Mouse (Mus musculus) hindbrain, embryonic 13.5 days (tissue): ENCODE results near the gene Xkr8. TPM values are rescaled to one million over a fixed set of nuclear protein-coding genes. Genes with fewer than 3 reads are reported as not detected.
"Not testable (repeated sequence)": the region's sequence is repeated elsewhere in the genome, so short reads cannot be mapped to it uniquely, and the experiment has no call there.

Source experiments
- ATAC-seq: fragments of 200-750 bp; cut with Nextera tagmentation; 2 replicates; pipeline ENCODE4 v1.8.0; 2017; ENCODE audit warnings: moderate TSS enrichment; ENCODE audit not compliant: low FRiP score
- H3K27ac ChIP-seq: fragments of 300-500 bp; sonication (generic); 2 replicates; pipeline ENCODE4 v1.5.1; 2015; ENCODE audit warnings: inconsistent platforms, mild to moderate bottlenecking, moderate library complexity
- H3K27me3 ChIP-seq: fragments of 300-500 bp; sonication (generic); 2 replicates; pipeline ENCODE4 v1.6.1; 2015; ENCODE audit warnings: mild to moderate bottlenecking, inconsistent platforms
- H3K36me3 ChIP-seq: fragments of 300-500 bp; sonication (generic); 2 replicates; pipeline ENCODE4 v1.6.1; 2015; ENCODE audit warnings: mild to moderate bottlenecking, inconsistent platforms
- H3K4me1 ChIP-seq: fragments of 300-500 bp; sonication (generic); replicated peaks from 2 replicates; pipeline ENCODE4 v1.6.1; 2015; ENCODE audit warnings: inconsistent platforms
- H3K4me2 ChIP-seq: fragments of 300-500 bp; sonication (generic); 2 replicates; pipeline ENCODE4 v1.6.1; 2015; ENCODE audit warnings: inconsistent platforms, mild to moderate bottlenecking, moderate library complexity
- H3K4me3 ChIP-seq: fragments of 300-500 bp; sonication (generic); 2 replicates; pipeline ENCODE4 v1.5.1; 2015; ENCODE audit warnings: mild to moderate bottlenecking, inconsistent platforms
- H3K9ac ChIP-seq: fragments of 300-500 bp; sonication (generic); 2 replicates; pipeline ENCODE4 v1.6.1; 2015; ENCODE audit warnings: mild to moderate bottlenecking, inconsistent platforms
- H3K9me3 ChIP-seq: fragments of 300-500 bp; sonication (generic); 2 replicates; pipeline ENCODE4 v1.6.1; 2016; ENCODE audit warnings: inconsistent platforms
- WGBS: fragments of 180-500 bp; shearing (Covaris S2); methylation state at CpG from one replicate; pipeline ENCODE4 v1.1.7; 2015; 5-methylcytosine and 5-hydroxymethylcytosine counted together
- polyA plus RNA-seq: library from polyadenylated mRNA; unstranded; fragments of >200 nt; fragmentation: Nextera tagmentation; extraction: Ambion mirVana; gene quantifications from 2 replicates; pipeline ENCODE4 v1.2.1, GENCODE M21; 2015

The Xkr8 gene
- polyA plus RNA-seq, 1 experiment from 2014 or later, result 6.1 TPM

- peaks cover 11% of the 10 kb centered on the region for H3K4me1 ChIP-seq
- no peak for ATAC-seq
- no peaks in the 10 kb centered on the region for H3K9me3 ChIP-seq
- no peak overlapping the region for H3K27ac ChIP-seq
- WGBS, result 77% methylated on average over 6 of the region's 6 CpGs
- no peaks in the 10 kb centered on the region for H3K36me3 ChIP-seq
- peaks cover 27% of the 10 kb centered on the region for H3K27me3 ChIP-seq
- no peak overlapping the region for H3K9ac ChIP-seq
- H3K4me2 ChIP-seq, result no peak overlapping the region
- H3K4me3 ChIP-seq, result no peak overlapping the region
Measured at GRCm38 (mm10) chr4:132752992-132753391, 20.6 kb upstream of the Xkr8 start.

- H3K27ac ChIP-seq, result no peak overlapping the region
- H3K27me3 ChIP-seq, result no peaks in the 10 kb centered on the region
- H3K4me1 ChIP-seq, result peaks cover 7% of the 10 kb centered on the region
- H3K9ac ChIP-seq, result no peak overlapping the region
- H3K4me2 ChIP-seq, result no peak overlapping the region
- ATAC-seq, result no peak
- 85% methylated on average over 6 of the region's 6 CpGs for WGBS
- H3K4me3 ChIP-seq, result no peak overlapping the region
- no peaks in the 10 kb centered on the region for H3K36me3 ChIP-seq
- H3K9me3 ChIP-seq, result no peaks in the 10 kb centered on the region
Measured at GRCm38 (mm10) chr4:132749258-132749982, 17.1 kb upstream of the Xkr8 start.

GRCm38 (mm10) chr4:132748778-132749177, 16.4 kb upstream of the Xkr8 start:
- Histone ChIP-seq H3K4me2 (no peak overlapping the region), H3K36me3 (no peaks in the 10 kb centered on the region), H3K27me3 (no peaks in the 10 kb centered on the region), H3K9me3 (no peaks in the 10 kb centered on the region), H3K9ac (no peak overlapping the region), H3K27ac (no peak overlapping the region), H3K4me3 (no peak overlapping the region), H3K4me1 (peaks cover 14% of the 10 kb centered on the region)
- 89% methylated on average over 4 of the region's 4 CpGs for WGBS
- no peak for ATAC-seq

- 76% methylated on average over 9 of the region's 9 CpGs for WGBS
- ATAC-seq, result no peak
Measured at GRCm38 (mm10) chr4:132747664-132748259, 15.4 kb upstream of the Xkr8 start.

GRCm38 (mm10) chr4:132746911-132747517, 14.7 kb upstream of the Xkr8 start:
- ATAC-seq, result no peak
- no peaks in the 10 kb centered on the region for H3K36me3 ChIP-seq
- no peak overlapping the region for H3K9ac ChIP-seq
- H3K27me3 ChIP-seq, result no peaks in the 10 kb centered on the region
- no peak overlapping the region for H3K27ac ChIP-seq
- H3K4me1 ChIP-seq, result peaks cover 14% of the 10 kb centered on the region
- no peak overlapping the region for H3K4me3 ChIP-seq
- no peak overlapping the region for H3K4me2 ChIP-seq
- WGBS, result 89% methylated on average over 9 of the region's 9 CpGs
- no peaks in the 10 kb centered on the region for H3K9me3 ChIP-seq

More at GRCm38 (mm10) chr4:132747664-132748259, 15.4 kb upstream of the Xkr8 start:
- Histone ChIP-seq H3K4me3 (no peak overlapping the region), H3K4me2 (no peak overlapping the region), H3K27me3 (no peaks in the 10 kb centered on the region), H3K9ac (no peak overlapping the region), H3K9me3 (no peaks in the 10 kb centered on the region), H3K27ac (no peak overlapping the region), H3K4me1 (peaks cover 14% of the 10 kb centered on the region), H3K36me3 (no peaks in the 10 kb centered on the region)

GRCm38 (mm10) chr4:132743992-132744911, 11.9 kb upstream of the Xkr8 start:
- H3K4me3 ChIP-seq, result no peak overlapping the region
- H3K9me3 ChIP-seq, result no peaks in the 10 kb centered on the region
- no peak overlapping the region; the same call in 1 of the 2 replicates for H3K9ac ChIP-seq
- H3K36me3 ChIP-seq, result no peaks in the 10 kb centered on the region
- 66% methylated on average over 11 of the region's 11 CpGs for WGBS
- peak overlapping the region; percentile 65 for H3K27ac ChIP-seq
- no peaks in the 10 kb centered on the region for H3K27me3 ChIP-seq
- no peak overlapping the region for H3K4me2 ChIP-seq
- ATAC-seq, result peak; percentile 21; the same call in 1 of the 2 replicates
- H3K4me1 ChIP-seq, result peaks cover 14% of the 10 kb centered on the region

- ATAC-seq, result no peak
- Histone ChIP-seq H3K9ac (no peak overlapping the region), H3K27ac (no peak overlapping the region), H3K9me3 (no peaks in the 10 kb centered on the region), H3K36me3 (no peaks in the 10 kb centered on the region), H3K4me2 (no peak overlapping the region), H3K4me3 (no peak overlapping the region), H3K27me3 (no peaks in the 10 kb centered on the region), H3K4me1 (peaks cover 14% of the 10 kb centered on the region)
- WGBS, result 91% methylated on average over 7 of the region's 7 CpGs
Measured at GRCm38 (mm10) chr4:132741491-132741890, 9.1 kb upstream of the Xkr8 start.

- not testable (repeated sequence) for H3K4me2 ChIP-seq, H3K4me3 ChIP-seq, H3K9ac ChIP-seq, H3K9me3 ChIP-seq, H3K27me3 ChIP-seq, H3K27ac ChIP-seq, H3K4me1 ChIP-seq, H3K36me3 ChIP-seq, ATAC-seq
- WGBS, result 91% methylated on average over 9 of the region's 9 CpGs
Measured at GRCm38 (mm10) chr4:132737154-132737553, 4.8 kb upstream of the Xkr8 start.

GRCm38 (mm10) chr4:132735894-132736293, 3.5 kb upstream of the Xkr8 start:
- WGBS, result 70% methylated on average over 3 of the region's 3 CpGs
- H3K9me3 ChIP-seq, result no peaks in the 10 kb centered on the region
- no peak overlapping the region for H3K27ac ChIP-seq
- H3K4me3 ChIP-seq, result no peak overlapping the region
- H3K4me1 ChIP-seq, result peaks cover 11% of the 10 kb centered on the region
- H3K4me2 ChIP-seq, result no peak overlapping the region
- H3K9ac ChIP-seq, result no peak overlapping the region
- no peaks in the 10 kb centered on the region for H3K36me3 ChIP-seq
- ATAC-seq, result no peak
- H3K27me3 ChIP-seq, result no peaks in the 10 kb centered on the region

- Histone ChIP-seq H3K4me1 (peaks cover 11% of the 10 kb centered on the region), H3K9me3 (no peaks in the 10 kb centered on the region), H3K9ac (no peak overlapping the region), H3K36me3 (no peaks in the 10 kb centered on the region), H3K27ac (no peak overlapping the region), H3K4me2 (no peak overlapping the region), H3K27me3 (no peaks in the 10 kb centered on the region), H3K4me3 (no peak overlapping the region)
- WGBS, result 73% methylated on average over 2 of the region's 2 CpGs
- ATAC-seq, result no peak
Measured at GRCm38 (mm10) chr4:132735389-132735788, 3.0 kb upstream of the Xkr8 start.

- no peaks in the 10 kb centered on the region for H3K9me3 ChIP-seq
- no peak overlapping the region for H3K27ac ChIP-seq
- WGBS, result 90% methylated on average over 2 of the region's 2 CpGs
- no peak overlapping the region for H3K9ac ChIP-seq
- H3K4me2 ChIP-seq, result no peak overlapping the region
- no peak for ATAC-seq
- no peak overlapping the region for H3K4me3 ChIP-seq
- peaks cover 11% of the 10 kb centered on the region for H3K4me1 ChIP-seq
- H3K27me3 ChIP-seq, result no peaks in the 10 kb centered on the region
- H3K36me3 ChIP-seq, result no peaks in the 10 kb centered on the region
Measured at GRCm38 (mm10) chr4:132734766-132735165, 2.4 kb upstream of the Xkr8 start.
